26 mouse cellular contexts compared by ENCODE assay signal in the genomic region with DNA sequence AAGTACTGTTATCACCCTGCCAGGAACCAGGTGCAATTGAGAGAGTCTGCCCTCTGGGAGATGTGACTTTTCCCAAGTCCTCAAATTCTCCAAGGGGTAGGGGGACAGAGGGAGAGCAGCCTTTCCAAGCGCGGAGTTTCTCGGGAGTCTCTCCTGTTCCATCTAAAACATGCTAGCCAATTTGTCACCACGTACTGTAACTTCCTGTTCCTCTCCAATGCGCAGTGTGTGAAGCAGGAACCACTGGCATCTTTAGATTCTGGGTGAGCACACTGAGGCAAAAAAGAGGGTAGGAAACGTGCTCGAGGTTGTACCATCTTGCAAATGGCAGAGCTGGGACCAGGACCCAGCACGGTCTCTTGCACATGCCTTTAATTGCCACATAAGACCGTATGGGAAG. TPM values are rescaled to one million over a fixed set of nuclear protein-coding genes. Genes with fewer than 3 reads are reported as not detected.
DNase-seq lines count a peak whose midpoint lies in the region; ATAC-seq and TF ChIP-seq lines count a peak whose summit lies in the region.
"Had no signal": no experiment of that assay in that cellular context is flagged by ENCODE, and none has a peak within 500 bp of the region (broad histone marks: within the 10 kb centered on the region; RNA-seq: fewer than 3 reads in every experiment).

No protein-coding gene starts in this region.

- intact Hi-C loops in left cerebral cortex, adult 2 months (cut with DNase I), result no loop called here
- intact Hi-C loops in left cerebral cortex, postnatal 36 days (cut with DNase I), result loop anchor here (2.0 to 5.0 kb wide), 2 partner anchors 40 to 46 kb away; partner anchors contain the start of gene Slit1

- H3K36me3 ChIP-seq in hindbrain, embryonic 10.5 days, result no peaks in the 10 kb centered on the region
- H3K36me3 ChIP-seq in hindbrain, embryonic 11.5 days (ENCODE audit: control insufficient read depth, insufficient read depth, low read length), result no peaks in the 10 kb centered on the region
- no peaks in the 10 kb centered on the region for H3K36me3 ChIP-seq in neural tube, embryonic 14.5 days (ENCODE audit: control insufficient read depth, insufficient read depth, low read length)
- H3K36me3 ChIP-seq in neural tube, embryonic 15.5 days, result no peaks in the 10 kb centered on the region
- H3K36me3 ChIP-seq: embryonic facial prominence, embryonic 12.5 days; embryonic facial prominence, embryonic 15.5 days; forebrain, embryonic 12.5 days; G1E; heart, embryonic 10.5 days; heart, embryonic 13.5 days had no signal

- H3K4me1 ChIP-seq in hindbrain, embryonic 10.5 days (replicated peaks), result peaks cover 91% of the 10 kb centered on the region
- peaks cover 47% of the 10 kb centered on the region for H3K4me1 ChIP-seq in hindbrain, embryonic 11.5 days (replicated peaks; ENCODE audit: control insufficient read depth, insufficient read depth, low read length)
- H3K4me1 ChIP-seq in neural tube, embryonic 14.5 days (ENCODE audit: control insufficient read depth, insufficient read depth, low read length), result peaks cover 66% of the 10 kb centered on the region
- peaks cover 78% of the 10 kb centered on the region for H3K4me1 ChIP-seq in neural tube, embryonic 15.5 days
- H3K4me1 ChIP-seq: embryonic facial prominence, embryonic 15.5 days had no signal

- no peak for DNase-seq in hindbrain, embryonic 10.5 days (ENCODE audit: low spot score)
- DNase-seq in hindbrain, embryonic 11.5 days (ENCODE audit: low spot score), result no peak
- DNase-seq in left cerebral cortex, adult 2 months (ENCODE audit: extremely low spot score in 1 of 2, low spot score in 2 of 2), result no peak
- no peak for DNase-seq in left cerebral cortex, postnatal 36 days (ENCODE audit: low spot score in 2 of 2)
- DNase-seq in right cerebral cortex, postnatal 25 days, result no peak
- DNase-seq: adrenal gland, adult 8-10 months; adrenal gland, postnatal 25 days; B cell, adult 2 months; cerebellum, adult 18-20 months; cerebellum, adult 9-11 months; cerebellum, postnatal 25 days; gastrocnemius, postnatal 10 days; gastrocnemius, postnatal 36 days; heart, adult 2 months; heart, postnatal 14 days; heart, postnatal 4 days had no signal

- H3K9ac ChIP-seq in hindbrain, embryonic 11.5 days (ENCODE audit: low read depth, low read length), result no peak overlapping the region
- no peak overlapping the region for H3K9ac ChIP-seq in neural tube, embryonic 14.5 days (replicated peaks; ENCODE audit: low read depth, low read length)
- H3K9ac ChIP-seq in neural tube, embryonic 15.5 days (replicated peaks), result no peak overlapping the region
- H3K9ac ChIP-seq: embryonic facial prominence, embryonic 12.5 days; embryonic facial prominence, embryonic 15.5 days; forebrain, embryonic 12.5 days; heart, embryonic 13.5 days; hindbrain, embryonic 14.5 days had no signal

- H3K4me3 ChIP-seq in hindbrain, embryonic 10.5 days, result no peak overlapping the region
- H3K4me3 ChIP-seq in hindbrain, embryonic 11.5 days (ENCODE audit: low read depth, low read length), result no peak overlapping the region
- no peak overlapping the region for H3K4me3 ChIP-seq in left cerebral cortex, adult 2 months
- H3K4me3 ChIP-seq in neural tube, embryonic 14.5 days (ENCODE audit: low read depth, low read length), result no peak overlapping the region
- H3K4me3 ChIP-seq in neural tube, embryonic 15.5 days (replicated peaks), result no peak overlapping the region
- H3K4me3 ChIP-seq: embryonic facial prominence, embryonic 12.5 days; embryonic facial prominence, embryonic 15.5 days; forebrain, embryonic 12.5 days; heart, adult 2 months; heart, embryonic 10.5 days; heart, embryonic 13.5 days had no signal

- ATAC-seq in hindbrain, embryonic 11.5 days (ENCODE audit: low FRiP score), result no peak
- ATAC-seq in neural tube, embryonic 14.5 days (ENCODE audit: low read depth), result no peak
- no peak for ATAC-seq in neural tube, embryonic 15.5 days (ENCODE audit: low FRiP score)
- ATAC-seq: activated CD4-positive, CD25-positive, alpha-beta regulatory T cell, adult 4 months had no signal

- H3K27me3 ChIP-seq in hindbrain, embryonic 10.5 days (ENCODE audit: insufficient read depth, poor library complexity, severe bottlenecking), result peaks cover 92% of the 10 kb centered on the region
- peaks cover 18% of the 10 kb centered on the region for H3K27me3 ChIP-seq in hindbrain, embryonic 11.5 days (ENCODE audit: control insufficient read depth, insufficient read depth, low read length)
- H3K27me3 ChIP-seq in neural tube, embryonic 14.5 days (ENCODE audit: control insufficient read depth, insufficient read depth, low read length), result no peaks in the 10 kb centered on the region
- H3K27me3 ChIP-seq in neural tube, embryonic 15.5 days (replicated peaks), result no peaks in the 10 kb centered on the region
- H3K27me3 ChIP-seq: embryonic facial prominence, embryonic 12.5 days; embryonic facial prominence, embryonic 15.5 days had no signal

- peak overlapping the region; percentile 84; the same call in 1 of the 2 replicates for H3K27ac ChIP-seq in hindbrain, embryonic 10.5 days
- H3K27ac ChIP-seq in hindbrain, embryonic 11.5 days (ENCODE audit: low read depth, low read length), result no peak overlapping the region; the same call in 1 of the 2 replicates
- H3K27ac ChIP-seq in left cerebral cortex, adult 2 months, result peak overlapping the region; percentile 83
- 0 out of 2 replicates have a peak overlapping the region, but pooled peaks have one; percentile 16 for H3K27ac ChIP-seq in neural tube, embryonic 14.5 days (ENCODE audit: low read depth, low read length)
- H3K27ac ChIP-seq in neural tube, embryonic 15.5 days (replicated peaks), result no peak overlapping the region
- H3K27ac ChIP-seq: embryonic facial prominence, embryonic 12.5 days; embryonic facial prominence, embryonic 15.5 days; heart, adult 2 months; heart, embryonic 10.5 days; heart, embryonic 13.5 days; hindbrain, embryonic 14.5 days had no signal

- no peak overlapping the region for H3K4me2 ChIP-seq in hindbrain, embryonic 11.5 days (replicated peaks; ENCODE audit: low read depth, low read length)
- no peak overlapping the region for H3K4me2 ChIP-seq in neural tube, embryonic 14.5 days (ENCODE audit: low read depth, low read length)
- no peak overlapping the region for H3K4me2 ChIP-seq in neural tube, embryonic 15.5 days
- H3K4me2 ChIP-seq: embryonic facial prominence, embryonic 12.5 days; embryonic facial prominence, embryonic 15.5 days; forebrain, embryonic 12.5 days; heart, embryonic 13.5 days; hindbrain, embryonic 14.5 days had no signal

- no peaks in the 10 kb centered on the region for H3K9me3 ChIP-seq in hindbrain, embryonic 10.5 days
- no peaks in the 10 kb centered on the region for H3K9me3 ChIP-seq in hindbrain, embryonic 11.5 days (ENCODE audit: control insufficient read depth, low read length)
- no peaks in the 10 kb centered on the region for H3K9me3 ChIP-seq in neural tube, embryonic 14.5 days (ENCODE audit: control insufficient read depth, low read length)
- no peaks in the 10 kb centered on the region for H3K9me3 ChIP-seq in neural tube, embryonic 15.5 days (replicated peaks)
- H3K9me3 ChIP-seq: embryonic facial prominence, embryonic 12.5 days; embryonic facial prominence, embryonic 15.5 days; forebrain, embryonic 12.5 days; G1E; heart, embryonic 10.5 days; heart, embryonic 13.5 days had no signal

- TF ChIP-seq CTCF in left cerebral cortex, adult 2 months (IDR thresholded peaks at IDR 0.05), result no peak

- 88% methylated on average over 9 of the region's 9 CpGs for WGBS in hindbrain, embryonic 10.5 days
- WGBS in hindbrain, embryonic 11.5 days, result 90% methylated on average over 9 of the region's 9 CpGs
- 87% methylated on average over 9 of the region's 9 CpGs for WGBS in neural tube, embryonic 14.5 days
- WGBS in neural tube, embryonic 15.5 days, result 73% methylated on average over 9 of the region's 9 CpGs

RNA-seq across cellular contexts. Expression of gene Slit1, which starts 47.0 kb away (rescaled TPM):
- 13.9 and 18.0 TPM in 2 replicates for polyA plus RNA-seq in hindbrain, embryonic 10.5 days (2016; fragmentation: Nextera tagmentation; extraction: Ambion mirVana)
- 13.8 and 22.8 TPM in 2 replicates for polyA plus RNA-seq in hindbrain, embryonic 11.5 days (2014; fragmentation: Nextera tagmentation; extraction: Ambion mirVana)
- total RNA-seq in left cerebral cortex, adult 2 months (2021), result 10 to 100 TPM; 59.0 to 60.6 TPM
- 10 to 100 TPM; 47.8 to 59.1 TPM for total RNA-seq in left cerebral cortex, postnatal 36 days (2021)
- polyA plus RNA-seq in neural tube, embryonic 14.5 days (2014; fragmentation: Nextera tagmentation; extraction: Ambion mirVana), result 38.5 and 53.5 TPM in 2 replicates
- 32.8 and 36.8 TPM in 2 replicates for polyA plus RNA-seq in neural tube, embryonic 15.5 days (2015; fragmentation: Nextera tagmentation; extraction: Ambion mirVana)
- total RNA-seq: heart, postnatal 4 days had no signal

Comparison
In these comparisons a context has a peak if more than half of its experiments do, and no peak if none do; other contexts are left out.
1. H3K27ac ChIP-seq: peak in hindbrain, embryonic 10.5 days (single experiment), left cerebral cortex, adult 2 months (single experiment) and neural tube, embryonic 14.5 days (single experiment); none in hindbrain, embryonic 11.5 days (single experiment) and neural tube, embryonic 15.5 days (single experiment).